Mouse (Mus musculus) liver, adult 2 months (tissue): ENCODE measurements around the gene Prkd3.

Experiments used
- CTCF ChIP-seq: fragments of 200-500 bp; IDR thresholded peaks from 2 replicates; pipeline ENCODE4 v1.5.1; 2011; ENCODE audit warnings: low read depth, low read length, control low read depth
- POLR2A ChIP-seq: fragments of 200-500 bp; IDR thresholded peaks from 2 replicates; pipeline ENCODE4 v1.6.1; 2011; ENCODE audit warnings: low read length, control low read depth; ENCODE audit not compliant: insufficient read depth; ENCODE audit errors: extremely low read depth

DNA sequence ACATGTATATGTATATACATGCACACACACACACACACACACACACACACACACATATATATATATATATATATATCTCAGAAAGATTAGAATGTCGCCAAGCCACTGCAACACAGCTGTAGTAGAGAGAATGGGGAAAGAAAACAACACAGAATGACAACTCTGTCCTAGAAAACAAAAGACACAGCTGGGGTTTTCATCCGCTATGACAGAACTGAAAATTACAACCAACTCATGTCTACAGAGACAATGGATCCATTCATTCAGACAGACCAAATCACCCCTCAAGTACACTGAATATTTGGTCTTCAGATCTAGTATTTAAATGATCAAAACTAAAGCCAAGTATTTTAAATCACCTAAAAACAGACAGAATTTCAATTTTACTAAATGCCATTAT is 26.9 kb downstream of the Prkd3 start:
- no peak for TF ChIP-seq POLR2A
- no peak for TF ChIP-seq CTCF
